Mouse (Mus musculus): Measurements from ENCODE around the gene Gnb3.
"Not testable (repeated sequence)": the region's sequence is repeated elsewhere in the genome, so short reads cannot be mapped to it uniquely, and the experiment has no call there.

Gene Gnb3

DNA sequence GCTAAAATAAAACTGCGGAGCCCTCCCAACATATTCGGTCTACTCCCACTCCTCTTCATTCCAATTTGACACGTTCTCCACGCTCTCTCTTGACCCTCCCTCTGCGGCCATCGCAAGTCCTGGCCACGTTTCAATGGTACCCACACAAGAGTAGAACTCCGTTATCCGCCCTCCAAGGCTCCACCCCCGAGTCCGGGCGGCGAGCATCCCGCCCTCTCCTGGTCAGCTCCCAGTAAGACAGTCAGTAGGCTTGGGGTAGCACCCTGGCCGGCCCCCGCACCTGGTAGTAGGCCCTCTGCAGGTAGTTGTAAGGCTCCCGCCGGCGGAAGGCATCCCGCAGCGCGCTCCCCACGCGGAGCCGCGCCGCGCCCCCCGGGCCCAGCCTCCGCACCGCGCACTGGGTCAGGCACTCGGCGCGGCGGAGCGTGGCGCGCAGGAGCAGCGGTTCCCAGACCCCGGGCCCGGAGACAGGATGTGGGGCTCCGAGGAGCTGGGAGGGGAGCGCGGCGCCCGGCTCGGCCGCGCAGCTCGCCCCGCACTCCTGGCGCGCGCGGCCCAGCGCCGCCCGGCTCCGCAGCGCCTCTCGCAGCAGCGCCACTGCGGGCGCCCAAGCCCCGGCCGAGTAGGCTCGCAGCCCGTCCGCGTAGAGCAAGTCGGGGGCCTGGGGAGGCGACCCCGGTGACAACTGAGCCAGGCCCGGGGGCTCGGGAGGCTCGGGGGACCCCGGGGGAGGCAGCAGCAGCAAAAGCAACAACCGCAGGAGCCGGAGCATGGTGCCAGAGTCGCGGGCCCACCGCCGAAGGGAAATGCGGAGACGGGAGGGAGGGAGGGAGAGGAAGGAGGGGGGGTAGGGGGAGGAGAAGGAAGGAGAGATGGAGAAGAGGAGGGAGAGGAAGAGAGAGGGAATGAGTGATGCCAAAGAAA is 17.1 kb upstream of the Gnb3 start, which contains the start of gene P3h3:
Gene P3h3 (minus strand): TSS at position 837 of the 924 bp plus-strand sequence.
- DNase-seq, result peak; percentile 82

DNA sequence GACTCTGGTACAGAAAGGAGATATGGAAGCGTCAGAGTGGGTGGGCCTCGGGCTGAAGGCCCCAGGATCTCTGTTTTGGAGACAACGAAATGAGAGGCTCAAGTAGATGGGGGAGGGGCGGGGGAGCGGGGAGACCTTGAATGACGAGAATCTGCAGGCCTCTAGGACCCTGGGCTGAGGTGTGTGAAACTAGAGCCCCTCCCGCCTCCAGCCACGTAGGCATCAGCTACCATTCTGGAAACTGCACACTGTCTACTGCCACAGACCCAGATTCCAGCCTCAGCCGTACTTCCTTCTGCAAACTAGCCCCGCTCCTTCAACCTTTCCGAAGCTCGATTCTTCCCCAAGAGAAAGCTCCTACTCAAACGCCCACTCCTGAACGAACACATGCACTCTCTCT is 16.2 kb upstream of the Gnb3 start:
- DNase-seq, result no peak

DNA sequence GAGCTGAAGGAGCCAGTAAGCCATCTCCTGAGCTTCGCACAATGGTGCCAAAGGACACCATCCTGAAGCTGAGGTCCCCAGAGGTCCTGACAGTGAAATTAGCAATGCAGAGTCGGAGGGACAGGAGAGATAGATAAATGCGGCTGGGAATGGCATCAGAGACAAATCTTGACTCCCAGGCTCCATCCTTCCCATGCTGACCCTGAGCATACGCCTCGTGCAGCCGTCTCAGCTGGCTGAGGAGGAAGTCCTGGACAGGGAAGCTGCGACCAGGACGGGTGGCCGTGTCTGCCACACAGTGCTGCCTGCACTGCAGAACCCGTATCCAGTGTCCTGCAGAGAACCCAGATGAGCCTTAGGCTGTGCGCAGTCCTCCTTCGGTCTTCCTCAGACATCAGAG is 14.6 kb upstream of the Gnb3 start:
- no peak for DNase-seq

DNA sequence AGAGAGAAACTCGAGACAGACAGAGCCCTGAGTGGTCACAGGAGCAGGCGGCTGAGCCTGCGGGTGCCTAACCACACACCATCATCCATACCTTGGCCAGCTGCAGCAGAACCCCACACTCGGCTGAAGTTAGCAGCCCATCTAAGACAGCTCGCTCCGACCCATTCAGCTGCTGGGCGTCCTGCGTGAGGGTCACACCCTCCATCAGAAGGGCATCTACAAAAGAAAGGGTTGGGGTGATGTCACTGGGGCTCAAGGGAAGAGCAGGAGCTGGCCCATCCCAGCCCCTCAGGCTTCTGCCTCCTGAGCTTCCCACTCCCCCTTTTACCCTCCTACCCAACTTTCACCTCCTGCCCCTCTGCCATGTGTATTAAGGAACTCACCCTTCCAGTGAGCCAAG is 10.5 kb upstream of the Gnb3 start:
- no peak for DNase-seq

DNA sequence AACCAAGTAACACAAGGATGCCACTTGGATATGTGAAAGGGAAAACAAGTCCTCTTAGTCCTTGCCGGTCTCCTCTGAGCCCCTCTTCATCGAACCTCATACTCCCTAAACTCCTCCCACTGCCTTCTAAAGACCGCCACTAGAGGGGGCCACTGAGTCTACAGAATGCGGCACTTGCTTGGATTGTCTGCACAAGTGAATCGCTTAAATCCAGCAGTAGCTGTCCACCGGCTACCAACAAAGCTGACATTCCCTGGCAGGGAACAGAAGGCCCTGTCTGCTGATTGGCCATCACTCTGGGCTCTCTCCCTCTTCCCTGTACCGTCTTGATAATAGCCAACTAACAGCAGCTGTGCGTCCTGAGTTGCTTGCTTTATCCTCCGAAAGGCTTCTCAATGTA is 7.2 kb upstream of the Gnb3 start:
- peak; percentile 92 for DNase-seq

DNA sequence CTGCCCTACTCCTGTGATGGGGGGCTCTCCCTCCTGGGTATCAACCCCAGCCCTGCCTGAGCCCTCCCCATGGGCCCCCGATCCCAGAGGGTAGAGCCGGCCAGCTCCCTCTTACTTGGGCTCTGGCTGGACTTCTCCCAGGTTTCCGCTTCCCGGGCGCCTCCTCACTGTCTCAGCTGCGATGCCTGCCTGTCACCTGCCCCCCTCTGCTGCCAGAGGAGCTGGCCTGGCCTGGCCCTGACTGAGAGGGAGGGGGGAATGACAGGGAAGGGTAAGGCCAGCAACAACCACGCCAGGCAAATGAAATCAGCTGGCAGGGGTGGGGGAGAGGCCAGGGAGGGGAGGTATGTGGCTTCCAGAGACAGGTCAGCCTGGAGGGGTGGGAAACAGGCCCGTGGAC is 270 bp downstream of the Gnb3 start:
- DNase-seq, result no peak

DNA sequence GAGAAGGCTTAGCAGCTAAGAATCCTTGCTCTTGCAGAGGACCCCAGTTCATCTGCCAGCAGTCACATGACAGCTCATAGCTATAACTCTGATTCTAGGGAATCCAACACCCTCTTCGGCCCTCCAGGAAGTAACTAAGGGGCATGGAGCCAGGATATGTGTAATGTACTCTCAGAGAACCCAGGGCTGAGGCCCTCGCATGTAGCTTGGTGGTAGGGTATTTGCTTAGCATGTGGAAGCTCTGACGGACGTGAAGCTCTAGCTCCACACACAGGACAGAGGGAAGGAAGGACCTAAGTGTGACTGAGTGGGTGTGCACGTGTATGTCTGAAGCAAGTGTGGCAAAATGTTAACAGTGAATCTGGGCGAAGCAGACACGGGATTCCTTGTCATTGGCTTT is 3.7 kb downstream of the Gnb3 start:
- no peak for DNase-seq

DNA sequence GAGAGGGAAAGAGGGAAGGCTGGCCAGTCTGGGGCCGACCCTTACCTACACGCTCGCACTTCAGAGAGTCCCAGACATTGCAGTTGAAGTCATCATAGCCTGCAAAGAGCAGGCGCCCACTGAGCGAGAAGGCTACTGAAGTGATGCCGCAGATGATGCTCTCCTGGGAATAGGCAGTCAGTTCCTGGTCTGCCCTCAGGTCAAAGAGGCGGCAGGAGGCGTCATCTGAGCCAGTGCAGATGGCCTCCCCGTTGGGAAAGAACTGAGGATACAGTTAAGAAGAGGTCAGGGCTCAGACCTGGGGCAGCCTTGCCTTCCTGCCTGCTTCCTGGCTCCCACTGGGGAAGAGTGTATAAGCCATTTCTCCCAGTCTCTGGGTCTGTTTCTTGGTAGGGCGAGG is 4.5 kb downstream of the Gnb3 start:
- DNase-seq, result no peak

DNA sequence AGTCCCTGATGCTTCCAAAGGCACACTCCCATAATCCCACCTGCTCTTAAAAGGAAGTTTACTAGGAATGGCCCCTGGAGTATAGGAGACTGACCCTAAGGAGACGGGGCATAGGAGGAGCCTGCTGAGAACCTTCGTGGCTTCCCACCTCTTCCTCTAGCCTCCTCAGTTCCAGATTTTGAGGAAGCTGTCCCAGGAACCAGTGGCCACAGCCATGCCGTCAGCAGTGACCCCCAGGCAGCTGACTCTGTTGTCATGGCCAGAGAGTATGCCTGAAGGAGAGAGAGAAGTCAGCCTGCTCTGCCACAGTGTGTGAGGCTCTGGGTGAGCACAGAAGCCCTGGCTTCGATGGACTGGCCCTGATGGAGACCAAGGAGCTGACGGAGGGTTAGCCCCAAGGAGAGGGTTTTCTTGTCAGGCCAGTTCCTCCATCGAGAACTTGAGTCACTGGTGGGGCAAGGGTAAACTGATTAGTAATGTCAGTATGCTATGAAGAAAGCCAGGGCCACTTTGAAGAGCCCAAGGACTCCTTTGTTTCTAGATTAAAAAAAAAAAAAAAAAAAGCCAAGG is 5.5 kb downstream of the Gnb3 start:
- DNase-seq, result no peak

DNA sequence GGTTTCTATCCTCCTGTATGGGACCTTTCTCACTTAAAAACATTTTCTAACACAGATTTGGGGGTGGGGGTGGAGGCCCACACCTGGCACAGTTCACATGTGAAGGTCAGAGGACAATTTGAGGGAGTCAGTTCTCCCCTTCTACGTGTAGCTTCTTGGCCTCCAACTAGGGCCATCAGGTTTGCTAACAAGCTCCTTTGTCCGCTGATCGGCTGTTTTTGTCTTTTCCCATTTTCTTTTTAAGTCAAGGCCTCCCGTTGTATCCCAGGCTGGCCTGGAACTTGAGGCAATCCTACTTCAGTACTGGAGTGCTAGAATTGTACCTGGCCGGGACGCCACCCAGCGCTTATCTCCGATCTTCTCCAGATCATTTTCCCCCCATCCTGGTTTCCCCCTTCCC is 8.4 kb downstream of the Gnb3 start:
- no peak for DNase-seq

DNA sequence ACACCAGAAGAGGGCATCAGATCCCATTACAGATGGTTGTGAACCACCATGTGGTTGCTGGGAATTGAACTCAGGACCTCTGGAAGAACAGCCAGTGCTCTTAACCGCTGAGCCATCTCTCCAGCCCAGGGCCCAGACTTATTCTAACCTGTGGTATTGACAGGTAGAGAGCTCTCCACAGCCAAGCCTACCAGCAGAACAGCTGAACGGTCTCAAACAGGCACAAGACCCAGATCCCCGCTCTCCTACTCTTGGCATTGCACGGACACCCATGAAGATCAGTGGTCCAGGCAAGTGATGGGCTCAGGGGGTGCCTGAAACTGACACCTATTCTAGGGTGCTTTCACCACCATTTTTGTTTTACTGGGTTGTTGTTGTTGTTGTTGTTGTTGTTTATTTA is 8.9 kb downstream of the Gnb3 start:
- not testable (repeated sequence) for DNase-seq

DNA sequence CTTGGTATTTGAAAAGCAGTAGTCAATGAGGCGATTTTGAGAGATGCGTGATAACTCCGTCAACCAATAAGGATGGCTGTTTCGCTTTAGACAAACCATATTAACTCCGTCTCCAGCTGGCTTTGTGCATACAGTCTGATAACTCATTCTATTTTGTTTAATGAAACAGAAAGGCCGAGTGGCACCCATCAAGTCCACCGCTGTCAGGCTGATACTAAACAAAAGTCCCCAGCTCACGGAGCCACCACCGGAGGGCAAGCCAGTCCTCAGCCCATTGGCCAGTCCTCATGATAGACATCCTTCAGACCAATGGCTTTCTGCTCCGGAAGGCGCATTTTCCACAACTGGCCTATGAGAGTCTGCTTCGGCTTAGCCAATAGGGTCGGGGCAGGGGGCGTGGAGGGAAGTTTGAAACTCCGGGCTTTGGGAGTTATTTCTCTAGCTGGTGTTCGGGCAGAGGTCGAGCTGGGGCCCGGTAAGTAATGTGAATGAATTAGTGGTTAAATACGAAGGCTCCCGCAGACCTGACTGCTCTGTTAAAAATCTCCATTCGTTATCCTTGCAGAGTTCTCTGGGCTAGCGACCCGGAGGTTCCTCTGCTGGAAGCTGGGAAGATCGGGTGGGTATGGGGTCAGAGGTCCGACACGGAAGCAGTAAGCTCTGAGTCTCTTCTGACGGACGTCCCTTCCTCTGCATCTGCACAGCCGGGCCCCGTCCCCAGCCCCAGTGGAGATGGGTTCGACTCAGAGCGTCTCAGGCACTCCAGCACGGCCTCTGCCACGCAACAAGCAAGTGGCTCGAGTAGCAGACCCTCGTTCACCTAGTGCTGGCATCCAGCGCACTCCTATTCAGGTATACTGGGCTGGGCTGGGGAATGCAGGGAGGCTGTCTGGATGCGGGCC is 10.0 kb downstream of the Gnb3 start:
- DNase-seq, result peak; percentile 96

DNA sequence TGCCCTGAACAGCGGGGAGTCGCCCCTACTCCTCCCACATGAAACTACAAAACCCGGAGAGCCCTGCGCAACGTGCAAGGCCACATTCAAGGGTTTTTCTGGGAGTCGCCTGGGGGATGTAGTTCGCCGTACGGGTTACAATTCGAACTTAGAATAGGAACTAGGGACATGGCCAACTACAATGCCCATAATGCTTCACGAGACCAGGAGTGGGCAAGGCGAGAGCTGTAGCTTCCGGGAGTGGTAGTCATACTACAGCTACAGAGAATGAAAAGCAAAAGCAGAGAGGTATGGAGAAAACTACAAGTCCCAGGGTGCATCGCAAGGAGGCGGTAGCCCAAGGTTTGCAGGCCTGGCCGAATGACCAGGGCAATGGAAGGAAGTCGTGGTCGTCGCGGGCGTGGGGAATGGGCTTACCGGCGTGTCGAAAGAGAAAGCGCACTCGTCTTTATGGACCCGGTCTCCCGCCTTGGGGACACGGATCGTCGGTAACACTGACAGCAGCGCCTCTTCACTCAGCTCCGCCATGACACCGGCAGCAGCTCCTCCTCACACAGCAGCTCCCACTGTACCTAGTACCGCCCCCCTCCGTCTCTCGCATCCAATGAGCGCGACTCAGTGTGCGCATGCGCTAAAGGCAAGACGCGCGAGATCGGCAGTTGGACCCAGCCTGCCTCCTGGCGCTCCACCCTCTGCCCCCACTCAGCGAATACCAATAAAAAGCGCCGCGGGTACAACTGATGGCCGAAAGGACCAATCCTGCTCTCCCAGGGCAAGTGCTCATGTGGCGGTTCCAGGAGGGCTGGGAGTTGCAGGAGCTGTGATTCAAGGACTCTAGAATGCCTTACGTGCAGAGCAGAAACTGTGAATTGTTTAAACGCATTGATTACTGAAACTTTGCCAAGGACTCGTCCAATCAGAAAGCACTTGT is 10.9 kb downstream of the Gnb3 start, which contains the start of the genes Usp5 and Cdca3:
Gene Usp5 (minus strand): TSS at position 617 of the 931 bp plus-strand sequence.
Gene Cdca3 (plus strand): TSS at position 680 of the 931 bp plus-strand sequence.
- peak; percentile 100 for DNase-seq

DNA sequence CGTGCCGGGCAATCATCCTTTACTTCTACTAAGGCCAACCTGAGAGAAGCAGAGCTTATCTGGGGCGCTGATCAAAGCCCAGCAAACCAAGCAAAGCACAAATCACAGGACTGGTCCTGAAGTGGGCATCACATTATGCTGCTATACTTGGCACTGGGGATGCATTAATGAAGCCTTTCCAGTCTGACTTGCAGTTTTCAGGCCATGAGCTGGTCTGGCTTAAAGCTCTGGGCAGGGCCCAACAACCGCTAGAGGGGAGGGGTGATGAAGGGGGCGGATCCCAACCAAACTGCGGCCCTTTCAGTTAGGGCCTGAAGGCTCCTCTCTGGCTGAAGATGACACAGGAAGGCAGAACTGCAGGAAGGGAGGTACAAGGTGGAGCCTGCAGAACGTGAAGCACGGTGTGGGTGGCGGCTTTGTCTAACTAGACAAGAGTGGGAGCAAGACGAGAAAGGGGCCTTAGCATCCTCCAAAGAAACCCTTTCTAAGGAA is 11.9 kb downstream of the Gnb3 start:
- DNase-seq, result peak; percentile 71

DNA sequence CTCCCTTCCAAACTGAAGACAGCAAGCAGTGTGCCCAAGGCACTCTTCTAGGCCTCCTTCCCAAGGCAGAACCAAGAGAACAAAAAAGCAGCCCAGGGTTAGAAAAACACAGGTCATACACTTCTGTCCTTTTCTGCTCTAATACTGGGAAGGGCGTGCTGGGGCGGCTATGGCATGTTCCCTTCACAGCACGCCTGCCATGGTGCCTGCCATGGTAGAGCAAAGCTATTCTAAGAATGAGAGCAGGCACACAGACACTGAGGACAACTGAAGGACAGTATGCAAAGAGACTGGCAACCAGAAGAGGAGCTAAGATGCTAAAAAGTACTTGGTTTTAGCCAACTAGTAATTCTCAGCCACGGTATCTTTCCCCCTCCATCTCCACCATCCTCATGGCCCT is 18.0 kb downstream of the Gnb3 start:
- DNase-seq, result no peak

DNA sequence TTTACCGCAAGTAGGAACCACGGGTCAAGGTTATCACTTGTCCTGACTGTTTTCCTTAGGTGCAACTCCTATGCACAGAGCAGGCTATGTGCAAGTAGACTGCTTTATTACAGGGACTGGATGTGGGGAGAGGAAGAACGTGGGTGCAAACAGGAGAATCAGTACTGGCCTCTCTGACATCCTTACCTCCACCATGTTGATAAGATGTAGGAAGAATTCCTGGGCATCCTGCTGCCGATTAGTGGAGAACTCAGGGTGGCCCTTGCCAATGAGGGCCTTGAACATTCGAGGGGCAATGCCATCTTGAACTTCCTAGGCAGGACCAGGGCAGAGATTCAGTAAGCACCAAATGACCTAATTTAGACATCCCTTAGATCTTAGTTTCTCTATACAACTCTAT is 19.2 kb downstream of the Gnb3 start:
- no peak for DNase-seq

DNA sequence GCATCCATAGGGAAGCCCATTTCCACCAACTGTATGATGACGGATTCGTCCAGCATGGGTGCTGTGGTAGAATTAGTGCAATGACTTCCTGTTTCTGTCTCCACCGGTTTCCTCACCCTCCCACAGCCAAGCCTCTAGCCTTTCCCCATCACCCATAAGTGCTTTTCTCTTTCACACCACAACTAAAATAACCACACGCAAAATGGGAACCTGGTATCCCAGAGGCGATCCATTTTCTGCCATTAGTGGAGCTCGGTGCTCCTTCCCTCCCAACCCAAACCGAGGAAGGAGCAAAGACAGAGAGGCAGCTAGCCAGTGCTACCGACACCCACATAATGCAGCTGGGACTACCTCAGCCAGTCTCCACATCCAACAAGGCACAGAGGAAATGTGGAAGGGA is 22.1 kb downstream of the Gnb3 start:
- DNase-seq, result no peak

DNA sequence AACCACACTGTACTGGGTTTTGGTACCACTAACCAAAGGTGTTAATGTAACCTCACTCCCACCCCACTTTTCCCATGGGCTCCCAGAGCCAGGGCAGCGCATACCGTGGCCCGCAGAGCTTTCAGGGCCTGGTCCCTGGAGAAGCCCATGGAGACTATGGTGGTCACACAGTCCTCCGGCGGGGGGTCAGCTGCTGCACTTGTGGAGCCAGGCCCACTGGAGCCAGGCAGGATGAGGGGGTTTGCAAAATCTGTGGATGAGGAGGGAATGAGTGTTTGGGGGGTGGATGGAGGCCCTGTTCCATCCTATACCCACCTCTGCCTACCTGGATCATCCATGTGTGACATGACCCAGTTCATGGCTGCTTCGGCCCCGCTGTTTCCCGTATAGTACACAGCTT is 22.5 kb downstream of the Gnb3 start:
- DNase-seq, result no peak

DNA sequence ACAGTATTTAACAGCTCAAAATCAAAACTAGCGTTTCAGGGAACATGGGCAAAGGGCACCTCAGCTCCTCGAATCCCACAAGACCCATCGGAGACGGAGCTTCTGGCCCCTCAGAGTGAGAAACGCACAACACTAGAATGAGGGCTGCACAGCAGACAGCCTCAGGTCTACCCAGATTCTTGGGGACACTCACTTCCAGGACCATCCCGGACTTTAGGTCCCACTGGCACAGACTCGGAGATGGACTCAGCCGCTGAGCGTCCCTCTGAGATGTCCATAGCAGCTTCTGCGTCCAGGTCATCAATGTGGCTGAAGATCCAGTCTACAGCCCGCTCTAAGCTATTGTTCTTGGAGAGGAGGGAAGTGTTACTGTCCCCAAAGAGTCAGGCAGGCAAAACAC is 22.9 kb downstream of the Gnb3 start:
- no peak for DNase-seq

DNA sequence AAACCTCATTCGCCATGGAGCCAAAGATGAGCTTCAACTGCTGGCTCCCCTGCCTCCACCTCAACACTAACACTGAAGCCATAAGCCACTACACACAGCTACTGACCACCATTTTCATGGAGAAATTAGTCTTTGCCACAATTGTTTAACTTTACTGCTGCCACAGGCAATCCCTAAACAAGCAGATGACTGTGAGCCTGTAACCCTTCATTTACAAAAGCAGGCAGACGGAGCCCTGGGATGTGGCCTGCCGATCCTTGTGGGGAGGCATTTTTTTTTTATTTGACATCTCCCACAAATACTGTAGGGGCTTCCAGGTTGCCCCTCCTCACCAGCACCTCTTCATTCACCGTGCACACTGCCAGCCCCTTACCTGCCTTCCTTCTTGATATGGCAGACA is 23.5 kb downstream of the Gnb3 start:
- no peak for DNase-seq

DNA sequence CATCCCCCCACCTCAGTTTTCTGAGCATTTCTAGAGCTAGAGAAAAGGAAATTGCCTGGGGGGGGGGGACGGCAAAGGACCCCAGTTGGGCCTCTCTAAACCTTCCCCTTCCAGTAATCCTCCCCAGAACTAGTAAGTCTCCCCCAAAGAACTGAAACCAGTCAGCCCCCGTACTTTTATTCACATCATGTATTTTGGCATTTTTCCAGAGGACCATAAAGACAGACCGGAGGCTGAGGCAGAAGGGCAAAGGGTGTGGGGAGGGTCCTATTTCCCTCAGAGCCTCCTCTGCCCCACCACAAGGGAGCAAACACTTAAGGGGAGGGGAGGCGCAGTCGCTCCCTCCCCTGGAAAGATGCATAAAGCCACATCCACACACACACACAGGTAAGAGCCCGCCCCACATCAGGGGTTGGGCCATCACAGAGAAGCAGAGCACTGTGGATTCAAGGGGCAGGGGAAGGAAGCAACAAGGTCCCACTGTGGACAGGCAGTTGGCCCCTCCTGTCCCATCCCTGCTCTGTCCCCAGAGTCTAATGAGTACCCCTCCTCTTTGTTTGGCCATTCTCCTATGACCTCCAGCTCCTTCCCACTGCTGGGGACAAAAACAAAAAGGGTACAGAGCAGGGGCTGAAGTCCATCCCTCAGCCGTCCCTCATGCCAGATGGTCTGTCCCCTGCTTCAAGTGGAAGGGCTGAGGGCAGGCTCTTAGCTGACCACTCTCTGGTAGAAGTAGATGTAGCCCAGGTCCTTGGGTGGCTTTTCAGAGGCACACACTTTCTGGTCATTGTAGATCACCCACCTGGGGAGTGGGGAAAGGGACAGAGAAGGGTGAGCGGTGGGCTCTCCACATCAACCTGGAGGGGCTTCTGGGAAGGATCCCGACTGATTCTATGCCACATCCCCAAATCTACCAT is 25.0 kb downstream of the Gnb3 start:
- DNase-seq, result no peak

Data from kidney, postnatal 14 days (tissue).